Mouse (Mus musculus): ENCODE results near the gene Pde8a.
A peak's percentile ranks its signal among the peaks of the same experiment; 100 is the strongest.

Gene Pde8a

DNA sequence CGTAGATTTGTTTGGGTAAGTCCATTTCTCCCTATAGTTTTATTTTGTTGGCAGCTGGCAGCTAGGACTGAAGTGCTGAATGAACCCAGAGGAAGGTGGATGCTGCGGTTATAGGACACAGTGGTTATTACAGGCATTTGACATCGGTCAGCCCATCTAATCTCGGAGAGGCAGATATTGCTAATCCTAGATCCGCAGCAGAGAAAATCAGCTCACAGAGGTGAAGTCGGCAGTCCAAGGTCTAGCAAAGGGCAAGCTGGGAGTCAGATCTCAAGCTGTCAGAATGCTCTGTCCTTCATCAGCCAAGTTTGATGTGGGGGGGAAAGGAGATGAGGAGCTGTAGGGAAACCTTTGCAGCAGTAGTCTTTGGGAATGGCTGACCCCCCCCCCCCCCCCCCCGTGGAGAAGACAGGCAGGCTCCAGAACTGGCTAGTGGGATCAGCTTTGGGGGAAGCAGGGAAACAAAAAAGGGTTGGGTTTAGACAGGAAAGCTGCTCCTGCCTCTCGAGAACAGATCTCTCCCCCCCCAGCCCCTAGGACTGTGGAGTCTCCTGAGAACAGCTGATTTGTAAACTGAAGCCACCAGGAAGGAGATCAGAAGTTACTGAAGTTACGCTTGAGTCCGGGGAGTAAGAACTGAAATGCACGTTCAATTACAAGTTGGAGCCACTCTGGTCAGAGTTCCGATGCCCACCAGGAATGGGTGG lies 3.3 kb upstream of the Pde8a start:
- no peak for DNase-seq (ENCODE audit: low spot score in 2 of 2)

DNA sequence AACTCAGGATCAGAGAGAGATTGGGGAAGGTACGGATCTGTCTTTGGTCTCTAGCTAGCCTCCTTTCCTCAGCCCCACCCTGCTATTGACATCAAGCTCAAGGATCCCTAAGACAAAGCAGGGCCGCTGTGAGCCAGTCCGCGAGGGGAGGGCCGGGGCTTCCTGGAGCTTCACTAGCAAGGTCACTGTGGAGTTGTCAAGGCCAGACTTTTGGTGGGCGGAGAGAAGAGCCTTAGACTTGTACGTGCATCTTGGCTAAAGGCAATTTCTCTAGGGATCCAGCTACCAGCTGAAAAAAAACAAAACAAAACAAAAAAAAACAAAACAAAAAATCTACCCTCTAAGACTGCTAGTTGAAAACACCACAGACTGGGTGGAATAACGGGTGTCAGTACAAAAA lies 1.6 kb upstream of the Pde8a start:
- no peak for DNase-seq (ENCODE audit: low spot score in 2 of 2)

DNA sequence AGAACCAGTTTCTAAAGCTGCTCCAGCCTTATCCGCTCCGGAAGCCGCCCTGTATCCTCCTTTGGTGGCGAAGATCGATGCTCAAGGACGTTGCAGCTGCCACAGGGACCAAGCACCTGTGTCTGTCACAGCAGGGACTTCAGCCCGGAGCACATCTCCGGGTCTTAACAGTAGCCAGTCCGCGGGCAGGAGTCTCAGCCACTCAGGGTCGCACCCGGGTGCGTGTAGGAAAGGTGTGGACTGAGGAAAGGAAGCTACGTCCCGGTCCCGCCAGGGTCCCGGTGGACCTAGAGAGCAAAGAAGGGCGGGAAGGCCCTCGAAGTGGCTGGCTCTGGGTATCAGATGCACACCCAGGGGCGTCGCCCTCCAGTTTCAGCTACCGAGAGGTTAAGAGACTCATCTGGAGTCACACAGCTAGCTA lies 1.1 kb upstream of the Pde8a start:
- DNase-seq (ENCODE audit: low spot score in 2 of 2) = peak; percentile 58 to 77

DNA sequence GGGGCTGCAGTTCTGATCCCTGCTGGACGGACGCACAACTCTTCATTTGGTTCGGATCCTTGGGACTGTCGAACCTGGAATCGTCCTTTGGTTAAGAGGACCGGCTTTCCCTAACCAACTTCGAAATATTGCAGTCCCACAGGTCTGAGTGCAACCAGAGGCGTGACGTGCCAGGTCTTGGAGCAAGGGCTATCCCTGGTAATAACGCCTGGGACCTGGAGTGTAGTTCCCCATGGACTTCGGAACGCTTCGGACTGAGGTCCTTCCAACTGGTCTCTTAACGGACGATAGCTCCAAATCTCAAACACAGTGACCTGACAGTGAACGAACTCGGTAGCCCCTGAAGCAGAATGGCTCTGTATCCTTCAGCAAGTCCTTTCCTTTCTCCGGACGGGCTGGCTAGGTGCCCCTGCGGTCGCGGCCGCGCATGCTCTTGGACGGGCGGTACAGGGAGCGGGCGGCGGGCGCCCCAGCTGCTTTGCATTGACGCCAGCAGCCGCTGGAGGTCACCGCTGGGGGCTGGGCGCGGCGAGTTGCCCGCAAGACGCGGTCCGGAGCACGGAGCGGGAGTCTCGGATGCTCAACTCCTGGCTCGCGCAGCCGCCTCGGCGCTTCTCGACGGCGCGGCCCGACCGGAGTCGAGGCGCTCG lies 574 bp upstream of the Pde8a start:
- DNase-seq (ENCODE audit: low spot score in 2 of 2) = peak; percentile 90 to 96

DNA sequence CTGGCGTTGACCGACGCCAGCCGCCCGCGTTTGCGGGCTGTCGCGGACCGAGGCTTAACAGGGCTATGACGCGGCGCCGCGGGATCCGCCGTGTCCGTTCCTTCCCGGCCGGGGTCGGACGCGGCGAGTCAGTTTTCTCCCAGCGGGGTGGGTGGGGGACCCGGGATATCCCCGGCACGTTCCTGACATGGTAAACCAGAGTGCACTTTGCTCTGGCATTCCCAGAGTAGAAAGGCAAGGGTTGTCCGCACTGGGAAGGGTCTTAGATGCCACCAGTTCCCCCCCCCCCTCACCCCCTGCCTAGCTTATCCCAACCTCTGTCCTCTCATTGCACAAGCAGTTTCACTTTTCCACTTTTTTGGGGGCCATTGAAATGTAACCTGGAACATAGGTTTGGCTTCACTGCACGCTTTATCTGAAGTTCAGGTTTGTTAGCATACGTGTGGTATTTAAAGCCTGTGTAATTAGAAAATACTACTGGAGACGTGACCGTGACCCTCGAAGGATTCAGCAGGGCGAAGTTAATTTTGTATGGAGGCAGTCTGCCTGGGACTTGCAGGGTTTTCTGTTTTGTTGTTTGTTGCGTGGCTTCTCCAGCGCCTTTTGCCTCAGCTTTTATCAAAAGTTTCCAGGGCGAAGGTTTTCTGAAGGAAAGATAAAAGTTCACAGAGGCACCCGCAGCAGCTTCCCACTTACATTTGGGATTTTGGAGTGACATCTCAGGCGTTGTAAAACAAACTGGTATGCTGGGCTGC lies 934 bp downstream of the Pde8a start:
- no peak for DNase-seq (ENCODE audit: low spot score in 2 of 2)

DNA sequence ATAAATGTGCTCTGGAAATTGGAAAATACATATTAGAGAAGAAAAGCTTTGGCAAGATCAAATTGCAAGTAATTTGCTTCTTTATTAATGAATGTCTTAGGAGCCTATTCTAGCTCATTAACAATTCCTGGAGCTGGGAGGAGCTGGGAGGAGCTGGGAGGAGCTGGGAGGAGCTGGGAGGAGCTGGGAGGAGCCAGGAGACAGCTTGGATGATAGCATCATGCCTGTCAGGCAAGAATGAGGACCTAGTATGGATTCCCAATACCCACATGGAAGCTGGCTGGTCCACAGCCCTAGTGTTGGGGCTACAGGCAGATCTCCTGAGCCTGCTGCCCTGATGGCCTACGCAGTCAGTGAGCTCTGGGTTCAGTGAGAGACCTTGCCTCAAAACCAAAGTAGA lies 2.6 kb downstream of the Pde8a start:
- DNase-seq (ENCODE audit: low spot score in 2 of 2) = no peak

DNA sequence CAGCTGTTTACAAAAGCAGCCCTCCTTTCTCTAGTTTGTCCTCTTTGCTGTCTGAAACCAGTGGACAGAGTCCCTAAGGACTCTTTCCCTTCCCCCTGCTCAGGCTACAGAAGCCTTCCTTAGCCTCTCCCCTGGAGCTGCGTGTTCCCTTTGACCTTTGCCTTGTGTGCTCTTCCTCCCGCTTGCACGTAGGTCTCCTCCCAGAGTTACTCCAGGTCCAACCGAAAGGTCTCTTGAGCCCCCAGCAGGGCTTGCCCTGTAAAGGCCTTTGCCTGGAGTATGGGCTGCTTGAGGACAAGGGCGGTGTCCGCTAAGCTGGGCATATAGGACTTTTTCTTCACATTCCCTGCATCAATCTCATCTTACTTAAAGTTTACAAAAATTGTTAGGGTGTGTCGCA lies 5.9 kb downstream of the Pde8a start:
- DNase-seq (ENCODE audit: low spot score in 2 of 2) = peak in 1 of 2 experiments; percentile 49

DNA sequence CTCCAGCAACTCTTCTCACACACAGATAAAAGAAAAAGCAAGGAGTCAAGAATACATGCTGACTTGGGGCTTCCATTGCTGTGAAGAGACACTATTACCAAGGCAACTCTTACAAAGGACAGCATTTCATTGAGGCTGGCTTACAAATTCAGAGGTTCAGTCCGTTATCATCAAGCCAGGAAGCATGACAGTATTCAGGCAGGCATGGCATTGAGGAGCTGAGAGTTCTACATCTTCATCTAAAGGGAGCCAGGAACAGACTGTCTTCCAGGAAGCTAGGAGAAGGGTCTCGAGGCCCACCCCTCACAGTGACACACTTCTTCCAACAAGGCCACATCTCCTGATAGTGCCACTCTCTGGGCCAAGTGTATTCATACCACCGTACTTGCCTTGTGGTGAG lies 7.0 kb downstream of the Pde8a start:
- no peak for DNase-seq (ENCODE audit: low spot score in 2 of 2)

DNA sequence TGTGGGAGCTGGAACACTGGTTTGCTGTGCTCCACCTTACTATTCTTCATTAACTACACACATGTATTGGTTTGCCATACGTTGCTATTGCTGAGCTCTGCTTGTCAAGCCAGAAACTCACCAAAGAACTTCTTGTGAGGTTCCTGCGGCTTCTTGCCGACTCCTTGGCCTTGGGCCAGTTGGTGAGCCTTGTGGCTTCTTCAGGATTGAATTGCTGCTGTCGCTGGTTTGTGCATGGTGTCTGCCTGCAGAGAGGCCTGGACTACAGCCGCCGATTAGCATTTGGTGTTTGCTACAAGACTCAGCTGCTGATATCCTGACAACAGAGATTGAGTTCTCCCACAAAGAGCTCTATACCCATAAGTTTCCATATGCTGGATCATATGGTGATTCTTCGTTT lies 10.9 kb downstream of the Pde8a start:
- DNase-seq (ENCODE audit: low spot score in 2 of 2) = no peak

DNA sequence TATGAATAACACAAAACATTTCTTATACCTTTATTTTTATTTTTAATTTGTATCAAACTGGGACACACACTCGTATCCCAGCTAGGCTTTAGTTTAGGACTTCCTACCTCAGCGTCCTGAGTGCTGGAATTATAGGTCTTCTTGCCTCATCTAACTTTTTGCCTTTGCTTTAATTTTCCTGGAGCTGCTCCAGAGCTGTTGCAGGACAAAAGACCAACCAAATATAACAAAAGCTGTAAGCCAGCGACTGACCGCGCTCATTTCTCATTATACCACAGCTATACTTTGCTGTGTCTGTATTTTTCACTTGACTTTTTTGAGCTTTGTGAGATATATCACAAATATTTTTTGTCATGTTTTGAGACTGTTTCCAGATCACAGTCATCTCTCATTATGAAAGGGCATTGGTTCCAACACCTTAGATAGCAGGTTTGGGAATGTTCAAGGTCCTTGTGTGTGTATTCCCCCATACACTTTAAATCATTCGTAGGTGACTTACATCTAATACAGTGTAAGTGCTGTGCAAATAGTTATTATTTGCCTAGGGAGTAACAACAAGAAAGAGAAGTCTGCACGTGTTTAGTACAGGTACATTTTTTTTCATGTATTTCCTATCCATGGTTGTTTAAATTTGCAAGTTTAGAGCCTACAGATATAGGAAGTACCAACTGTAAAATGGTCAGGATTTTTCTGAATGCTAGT lies 16.8 kb downstream of the Pde8a start:
- no peak for DNase-seq (ENCODE audit: low spot score in 2 of 2)

DNA sequence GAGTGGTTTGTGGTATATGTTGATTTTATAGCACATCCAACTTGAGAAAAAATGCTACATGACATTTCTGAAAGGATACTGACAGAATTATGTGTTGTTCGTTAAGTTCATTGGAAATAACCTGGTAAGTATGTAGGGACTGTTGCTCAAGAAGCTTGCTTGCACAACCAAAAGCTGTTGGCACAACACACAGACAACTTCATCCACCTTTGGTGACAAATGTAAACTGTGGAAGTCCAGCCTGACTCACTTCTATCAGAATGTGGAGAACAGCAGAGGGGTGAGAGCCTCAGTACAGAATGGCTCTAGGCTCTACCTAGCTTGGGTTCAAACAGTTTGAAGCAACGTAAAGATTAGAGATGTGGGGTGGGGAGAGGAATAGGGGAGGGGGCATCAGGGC lies 19.3 kb downstream of the Pde8a start:
- DNase-seq (ENCODE audit: low spot score in 2 of 2) = no peak

DNA sequence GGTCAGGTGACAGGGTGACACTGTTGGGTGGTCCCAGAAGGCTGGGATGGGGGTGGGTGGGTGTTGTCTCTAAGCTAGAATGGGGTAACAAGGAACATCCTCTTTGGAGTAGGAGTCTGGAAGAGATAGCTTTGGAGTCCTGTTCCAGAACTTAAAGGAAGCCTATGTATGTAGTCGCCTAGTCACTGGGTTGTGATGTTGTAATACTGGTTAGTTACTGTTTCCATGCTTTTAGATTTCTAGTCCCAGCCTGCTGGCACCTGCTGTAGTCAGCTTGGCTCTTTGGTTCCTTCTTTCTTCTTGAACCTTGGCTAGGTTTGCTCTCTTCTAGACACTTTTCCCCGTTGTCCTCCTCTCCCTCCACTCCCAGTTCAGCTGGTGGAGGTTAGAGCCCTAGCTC lies 21.7 kb downstream of the Pde8a start:
- no peak for DNase-seq (ENCODE audit: low spot score in 2 of 2)

DNA sequence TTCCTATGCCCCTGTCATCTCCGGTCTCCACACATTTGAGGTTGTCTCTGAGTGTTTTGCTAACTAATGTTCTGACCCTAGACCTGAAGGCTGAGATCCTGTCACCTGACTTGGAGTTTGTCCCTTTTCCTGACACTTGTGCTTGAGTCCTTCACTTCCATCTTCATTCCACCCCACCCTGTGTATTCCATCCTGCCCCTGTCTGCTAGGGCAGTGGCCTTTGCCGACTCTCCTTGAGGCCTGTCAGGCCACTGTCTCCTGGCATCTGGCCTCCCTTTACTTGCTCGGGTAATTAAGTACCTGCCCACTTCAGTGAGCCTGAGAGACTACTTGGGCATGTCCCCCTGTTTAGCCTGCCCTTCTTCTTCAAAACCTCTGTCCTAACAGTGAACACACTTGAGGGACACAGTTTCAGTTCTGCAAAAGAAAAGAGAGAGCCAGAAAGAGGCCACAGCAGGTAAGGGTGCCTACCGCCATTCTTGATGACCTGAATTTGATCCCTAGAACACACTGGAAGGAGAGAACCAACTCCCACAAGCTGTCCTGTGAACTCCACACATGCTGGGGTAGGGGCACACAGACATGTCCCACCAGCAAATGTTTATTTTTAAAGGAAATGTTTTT lies 22.3 kb downstream of the Pde8a start:
- no peak for DNase-seq (ENCODE audit: low spot score in 2 of 2)

DNA sequence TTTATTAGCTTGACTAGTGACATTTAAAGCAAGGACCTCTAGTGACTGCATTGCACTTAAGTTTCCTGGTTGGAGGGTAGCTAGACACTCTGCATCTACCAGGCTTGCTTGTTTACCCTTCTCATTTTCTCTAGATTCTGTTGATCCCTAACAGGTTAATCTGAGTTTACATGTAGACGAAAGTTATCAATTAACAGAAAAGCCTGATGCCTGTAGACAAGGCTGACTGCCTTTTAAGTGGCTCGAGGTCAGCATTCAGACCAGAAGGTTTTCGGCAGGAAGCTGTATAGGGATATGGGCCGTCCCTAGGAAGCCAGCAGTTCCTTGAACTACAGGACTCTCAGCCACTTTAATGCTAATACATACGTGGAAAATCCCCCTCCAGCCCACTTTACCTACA lies 30.0 kb downstream of the Pde8a start:
- no peak for DNase-seq (ENCODE audit: low spot score in 2 of 2)

DNA sequence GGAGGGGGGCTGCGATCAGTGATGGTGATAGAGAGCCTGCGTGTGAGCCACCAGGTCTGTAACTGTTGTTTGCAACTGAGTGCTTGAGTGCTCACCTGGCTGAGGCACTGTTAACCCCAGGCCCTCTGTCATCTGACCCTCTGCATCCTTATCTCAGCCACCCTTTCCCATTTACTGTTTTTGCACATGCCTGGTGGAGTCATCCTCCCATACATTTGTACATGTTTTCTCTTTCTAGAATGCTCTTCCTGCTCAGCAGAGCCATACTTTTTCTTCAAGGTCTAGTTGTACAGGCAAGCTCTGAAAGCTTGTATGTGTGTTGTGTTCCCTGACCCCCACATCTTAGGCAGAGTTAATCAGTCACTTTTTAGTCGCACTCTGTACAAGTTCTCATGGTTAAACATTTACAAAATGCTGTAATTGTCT lies 36.5 kb downstream of the Pde8a start:
- DNase-seq (ENCODE audit: low spot score in 2 of 2) = no peak

DNA sequence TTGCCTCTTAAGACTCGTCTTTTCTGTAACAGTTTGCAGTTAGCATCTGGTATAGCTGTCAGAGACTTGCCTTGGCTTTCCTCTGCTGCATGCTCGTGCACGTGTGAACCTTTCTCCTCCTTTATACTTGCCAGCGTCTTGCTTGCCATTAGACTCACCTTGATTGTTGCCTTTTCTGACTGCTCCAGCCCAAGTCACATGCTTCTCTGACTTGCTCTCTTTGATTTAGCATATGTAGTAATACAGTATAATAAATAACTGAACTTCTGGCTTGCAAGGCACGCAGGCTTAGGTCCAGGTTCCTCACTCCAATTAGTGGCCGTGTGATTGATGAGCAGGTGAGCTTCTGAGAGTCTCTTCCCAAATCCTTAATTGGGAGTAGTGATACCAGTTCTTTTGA lies 37.2 kb downstream of the Pde8a start:
- no peak for DNase-seq (ENCODE audit: low spot score in 2 of 2)

DNA sequence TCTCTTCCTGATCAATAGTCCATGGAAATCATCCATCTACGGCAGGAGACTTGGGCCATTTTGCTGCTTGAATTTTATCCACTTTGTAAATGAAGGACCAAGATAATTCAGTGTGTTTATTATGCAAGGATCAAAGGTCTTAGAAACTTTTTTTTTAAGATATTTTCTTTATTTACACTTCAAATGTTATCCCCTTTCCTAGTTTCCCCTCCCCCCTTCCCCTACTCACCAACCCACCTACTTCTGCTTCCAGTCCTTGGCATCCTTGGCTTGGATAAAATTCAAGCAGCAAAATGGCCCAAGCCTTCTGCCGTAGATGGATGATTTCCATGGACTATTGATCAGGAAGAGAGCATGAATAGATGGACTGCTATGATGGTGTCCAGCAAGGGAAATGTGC lies 38.1 kb downstream of the Pde8a start:
- DNase-seq (ENCODE audit: low spot score in 2 of 2) = no peak

DNA sequence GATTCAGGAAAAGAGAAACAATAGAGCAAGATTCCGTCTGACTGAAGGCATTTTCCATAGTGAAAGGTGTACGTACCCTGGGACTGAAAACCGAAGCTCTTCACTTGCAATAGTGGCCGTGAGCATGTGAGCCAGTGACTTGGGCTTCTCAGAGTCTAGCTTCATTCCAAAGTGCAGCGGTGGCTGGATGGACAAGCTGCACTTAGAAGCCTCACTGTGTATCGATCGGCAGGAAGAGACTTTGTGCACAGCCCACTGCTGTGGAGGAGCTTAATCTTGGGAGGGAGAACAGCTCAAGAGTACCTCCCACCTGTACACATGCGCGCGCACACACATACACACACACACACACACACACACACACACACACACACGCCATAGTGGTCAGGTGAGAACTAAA lies 39.9 kb downstream of the Pde8a start:
- DNase-seq (ENCODE audit: low spot score in 2 of 2) = no peak

DNA sequence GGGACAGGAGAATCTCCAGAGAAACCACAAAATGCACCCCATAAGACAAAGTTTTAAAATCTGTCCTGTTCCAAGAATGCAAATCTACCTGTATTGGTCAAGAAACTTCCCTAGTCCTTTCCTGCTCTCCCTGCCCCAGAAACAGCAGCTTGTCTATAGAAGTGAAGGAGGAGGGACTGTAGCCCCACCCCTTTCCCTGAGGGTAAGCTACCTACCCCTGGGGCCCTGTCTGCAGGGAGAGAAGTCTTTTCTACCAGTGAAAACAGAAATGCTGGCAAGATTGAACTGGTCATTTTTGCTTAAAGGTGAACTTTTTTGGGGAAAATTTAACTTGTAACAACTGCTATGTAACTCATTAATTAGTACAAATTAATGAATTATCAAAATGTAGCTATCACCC lies 41.2 kb downstream of the Pde8a start:
- DNase-seq (ENCODE audit: low spot score in 2 of 2) = no peak

DNA sequence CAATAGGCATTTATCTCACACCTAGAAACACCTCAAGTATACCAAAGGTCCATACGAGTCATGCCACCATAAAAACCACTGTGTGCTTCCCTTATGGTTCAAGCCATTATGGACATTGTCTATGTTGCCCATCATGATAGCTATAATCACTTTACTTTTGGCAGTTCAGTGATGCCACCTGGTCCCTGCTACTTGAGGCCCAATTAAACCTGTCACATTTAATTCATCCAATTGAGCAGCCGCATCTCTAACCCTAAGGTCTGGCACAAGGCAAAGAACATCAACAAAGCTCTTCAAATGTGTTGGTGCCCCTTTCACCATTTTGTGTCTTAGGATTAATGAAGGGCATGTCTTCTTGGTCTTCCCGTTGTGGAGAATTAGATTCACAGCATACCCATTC lies 42.1 kb downstream of the Pde8a start:
- DNase-seq (ENCODE audit: low spot score in 2 of 2) = no peak

DNA sequence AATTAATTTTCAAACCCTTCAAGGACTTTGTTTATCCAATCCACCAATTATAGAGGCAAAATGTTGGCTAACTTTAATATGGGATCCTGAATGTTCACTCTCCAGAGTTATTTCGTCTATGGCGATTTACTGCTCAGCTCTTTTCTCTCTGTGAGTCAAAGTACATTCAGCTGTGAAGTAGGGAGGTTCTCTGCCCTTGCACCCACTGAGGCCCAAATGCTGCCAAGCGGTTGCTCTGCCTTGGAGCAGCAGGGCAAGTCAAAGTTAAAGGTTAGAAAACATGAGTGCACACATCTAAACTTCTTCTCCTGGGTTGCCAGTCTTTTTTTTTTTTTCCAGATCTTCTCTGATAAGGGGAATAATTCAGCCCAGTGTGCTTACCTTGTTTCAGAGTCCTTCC lies 43.4 kb downstream of the Pde8a start:
- no peak for DNase-seq (ENCODE audit: low spot score in 2 of 2)

DNA sequence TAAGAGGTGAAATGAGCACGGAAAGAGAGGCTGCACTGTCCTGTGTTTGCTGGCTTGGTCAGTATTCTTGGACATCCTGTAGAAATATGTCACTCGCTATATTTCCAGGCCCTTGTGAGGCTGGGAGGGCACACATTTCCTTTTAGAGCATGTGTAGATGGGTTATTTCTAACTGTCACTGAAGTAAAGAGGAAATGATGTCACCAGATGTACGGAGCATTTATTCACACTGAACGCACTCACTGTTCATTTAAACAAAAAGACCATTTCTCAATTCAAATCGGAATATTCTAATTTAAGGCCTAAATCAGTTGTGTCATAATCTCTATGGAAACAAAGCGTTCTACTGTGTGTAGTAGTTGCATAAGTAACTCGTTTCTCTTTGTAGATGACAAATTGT lies 48.2 kb downstream of the Pde8a start:
- DNase-seq (ENCODE audit: low spot score in 2 of 2) = no peak

All from spleen, postnatal 4 days (tissue).